Mouse (Mus musculus) heart, adult 10 weeks (tissue): ENCODE data around the gene 1700025B11Rik. TPM values are rescaled to one million over a fixed set of nuclear protein-coding genes. Genes with fewer than 3 reads are reported as not detected.

Experiments used
- polyA plus RNA-seq: library from polyadenylated mRNA; stranded (reverse); fragments of 350-450 nt; fragmentation: Illumina TruSeq; extraction: RNeasy Lipid Tissue Mini Kit (QIAGEN cat#74804); gene quantifications from one replicate; pipeline ENCODE4 v1.2.3, GENCODE M21; 2014; ENCODE audit warnings: low read depth, low replicate concordance

The 1700025B11Rik gene
- not detected for polyA plus RNA-seq

GRCm38 (mm10) chr15:77561792-77562191 is at the start of gene 1700025B11Rik:
Gene 1700025B11Rik (minus strand): TSS chr15:77561892.

GRCm38 (mm10) chr15:77598958-77599357 is 37.3 kb upstream of the 1700025B11Rik start, which contains the start of gene Gm36245:
Gene Gm36245 (plus strand): TSS chr15:77599258.

GRCm38 (mm10) chr15:77595961-77596360 is 34.3 kb upstream of the 1700025B11Rik start, which contains the start of gene Apol10b:
Gene Apol10b (minus strand): TSS chr15:77596125.

GRCm38 (mm10) chr15:77533216-77533615 is 28.5 kb downstream of the 1700025B11Rik start, which contains the start of gene Apol7c:
Gene Apol7c (minus strand): TSS chr15:77533316.

Other genes starting within 250 kb of the 1700025B11Rik start
- 0.45 TPM for gene Apol7a, start 162.8 kb downstream of the 1700025B11Rik start, polyA plus RNA-seq
- gene Apol9a, start 150.8 kb downstream of the 1700025B11Rik start, polyA plus RNA-seq, result 1.0 TPM
- not detected for gene Apol7b, start 114.4 kb downstream of the 1700025B11Rik start, polyA plus RNA-seq
- not detected for gene Apol10a, start 84.8 kb downstream of the 1700025B11Rik start, polyA plus RNA-seq
- gene Apol11a, start 53.6 kb downstream of the 1700025B11Rik start, polyA plus RNA-seq, result not detected
- gene Apol7c, start 28.6 kb downstream of the 1700025B11Rik start, polyA plus RNA-seq, result not detected
- 5.3 TPM for gene Apol10b, start 34.2 kb upstream of the 1700025B11Rik start, polyA plus RNA-seq
- not detected for gene Gm36245, start 37.4 kb upstream of the 1700025B11Rik start, polyA plus RNA-seq
- gene Apol11b, start 81.4 kb upstream of the 1700025B11Rik start, polyA plus RNA-seq, result 0.39 TPM
- not detected for gene Apol7e, start 137.0 kb upstream of the 1700025B11Rik start, polyA plus RNA-seq
- 1.0 TPM for gene Apol9b, start 167.1 kb upstream of the 1700025B11Rik start, polyA plus RNA-seq
- not detected for gene Apol8, start 195.1 kb upstream of the 1700025B11Rik start, polyA plus RNA-seq